In the genomic region with DNA sequence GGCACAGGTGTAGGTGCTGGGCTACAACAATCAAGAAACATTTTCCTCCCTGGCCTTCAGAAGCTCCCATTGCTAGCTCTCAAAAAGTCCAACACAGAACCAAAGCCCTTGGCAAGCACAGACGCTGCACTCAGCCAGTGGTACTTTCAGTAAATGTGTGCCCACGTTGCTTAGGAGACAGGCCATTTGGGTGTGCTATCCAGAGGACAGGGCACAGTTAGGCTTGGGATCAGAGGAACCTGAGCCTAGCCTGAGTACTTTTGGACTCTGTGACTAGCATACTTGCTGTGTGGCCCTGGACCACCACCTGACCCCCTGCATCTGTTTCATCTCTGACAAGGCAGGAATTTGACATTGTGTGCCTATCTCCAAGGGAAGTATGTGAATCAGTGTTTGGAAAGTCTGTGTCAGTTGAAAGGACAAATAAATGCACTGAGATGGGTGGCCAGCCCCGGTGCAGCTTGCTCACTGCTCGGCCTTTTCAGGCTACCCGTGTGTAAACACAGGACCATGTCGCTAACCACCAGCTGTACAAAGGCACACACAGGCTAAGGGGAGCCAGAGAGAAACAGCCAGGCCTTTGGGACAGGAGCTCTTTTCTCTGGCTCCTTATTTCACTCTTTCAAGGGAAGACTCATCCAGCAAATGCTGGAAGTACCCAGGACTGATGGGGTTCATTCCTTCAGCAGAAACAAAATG, we compare ENCODE assay signal across 11 mouse cellular contexts. TPM values are rescaled to one million over a fixed set of nuclear protein-coding genes. Genes with fewer than 3 reads are reported as not detected.
DNase-seq lines count a peak whose midpoint lies in the region; ATAC-seq and TF ChIP-seq lines count a peak whose summit lies in the region.
"Had no signal": no experiment of that assay in that cellular context is flagged by ENCODE, and none has a peak within 500 bp of the region (broad histone marks: within the 10 kb centered on the region; RNA-seq: fewer than 3 reads in every experiment).

No protein-coding gene starts in this region.

- 0 out of 2 replicates have a peak overlapping the region, but pooled peaks have one; percentile 23 for H3K27ac ChIP-seq in embryonic facial prominence, embryonic 12.5 days
- H3K27ac ChIP-seq in embryonic facial prominence, embryonic 10.5 days (replicated peaks), result no peak overlapping the region; the same call in 1 of the 2 replicates
- H3K27ac ChIP-seq in kidney, adult 2 months (ENCODE audit: insufficient read depth, low read depth, low read length), result peak overlapping the region; percentile 67
- no peak overlapping the region for H3K27ac ChIP-seq in midbrain, embryonic 15.5 days
- H3K27ac ChIP-seq: heart, embryonic 15.5 days had no signal

- H3K4me3 ChIP-seq in embryonic facial prominence, embryonic 12.5 days, result no peak overlapping the region
- H3K4me3 ChIP-seq in embryonic facial prominence, embryonic 10.5 days, result no peak overlapping the region
- no peak overlapping the region for H3K4me3 ChIP-seq in kidney, adult 2 months (ENCODE audit: insufficient read depth, low read depth, low read length)
- H3K4me3 ChIP-seq in midbrain, embryonic 15.5 days, result no peak overlapping the region
- H3K4me3 ChIP-seq: heart, embryonic 15.5 days had no signal

- 47% methylated on average over 6 of the region's 6 CpGs for WGBS in embryonic facial prominence, embryonic 12.5 days
- WGBS in embryonic facial prominence, embryonic 10.5 days, result 63% methylated on average over 6 of the region's 6 CpGs
- 29% methylated on average over 6 of the region's 6 CpGs for whole genome bisulfite sequencing in kidney, adult 2 months
- WGBS in midbrain, embryonic 15.5 days, result 49% methylated on average over 6 of the region's 6 CpGs

- no peak for TF ChIP-seq POLR2A in kidney, adult 2 months (IDR thresholded peaks at IDR 0.05; ENCODE audit: low read depth, low read length)

- no peaks in the 10 kb centered on the region for H3K4me1 ChIP-seq in embryonic facial prominence, embryonic 12.5 days
- H3K4me1 ChIP-seq in embryonic facial prominence, embryonic 10.5 days, result peaks cover 9% of the 10 kb centered on the region; the same call in 1 of the 2 replicates
- peaks cover 18% of the 10 kb centered on the region; the same call in 1 of the 2 replicates for H3K4me1 ChIP-seq in kidney, adult 2 months (ENCODE audit: control insufficient read depth, insufficient read depth, low read length)
- no peaks in the 10 kb centered on the region for H3K4me1 ChIP-seq in midbrain, embryonic 15.5 days

- H3K36me3 ChIP-seq in embryonic facial prominence, embryonic 12.5 days, result no peaks in the 10 kb centered on the region
- H3K36me3 ChIP-seq in embryonic facial prominence, embryonic 10.5 days (replicated peaks), result no peaks in the 10 kb centered on the region
- H3K36me3 ChIP-seq in kidney, adult 2 months (ENCODE audit: control insufficient read depth, insufficient read depth, low read length), result no peaks in the 10 kb centered on the region
- no peaks in the 10 kb centered on the region for H3K36me3 ChIP-seq in midbrain, embryonic 15.5 days (replicated peaks)
- H3K36me3 ChIP-seq: heart, embryonic 15.5 days had no signal

- no peaks in the 10 kb centered on the region for H3K27me3 ChIP-seq in embryonic facial prominence, embryonic 12.5 days
- H3K27me3 ChIP-seq in embryonic facial prominence, embryonic 10.5 days (replicated peaks; ENCODE audit: low read depth, poor library complexity, severe bottlenecking), result no peaks in the 10 kb centered on the region
- no peaks in the 10 kb centered on the region for H3K27me3 ChIP-seq in kidney, adult 2 months (replicated peaks; ENCODE audit: control insufficient read depth, insufficient read depth, low read length)
- H3K27me3 ChIP-seq in midbrain, embryonic 15.5 days (replicated peaks), result no peaks in the 10 kb centered on the region
- H3K27me3 ChIP-seq: heart, embryonic 15.5 days had no signal

- DNase-seq in embryonic facial prominence, embryonic 10.5 days (ENCODE audit: low spot score), result no peak
- DNase-seq in kidney, adult 2 months, result peak; percentile 68
- no peak for DNase-seq in kidney, postnatal 14 days
- peak; percentile 11 to 60 for DNase-seq in kidney, postnatal 25 days
- no peak for DNase-seq in urinary bladder, postnatal 14 days (ENCODE audit: low spot score)
- DNase-seq in urinary bladder, postnatal 36 days (ENCODE audit: low spot score in 2 of 2), result no peak
- DNase-seq: spleen, adult 18-20 months; thymus, postnatal 25 days had no signal

- H3K9me3 ChIP-seq in embryonic facial prominence, embryonic 12.5 days, result no peaks in the 10 kb centered on the region
- no peaks in the 10 kb centered on the region for H3K9me3 ChIP-seq in embryonic facial prominence, embryonic 10.5 days
- no peaks in the 10 kb centered on the region for H3K9me3 ChIP-seq in midbrain, embryonic 15.5 days
- H3K9me3 ChIP-seq: heart, embryonic 15.5 days had no signal

- no peak overlapping the region for H3K4me2 ChIP-seq in embryonic facial prominence, embryonic 12.5 days (replicated peaks)
- no peak overlapping the region for H3K4me2 ChIP-seq in midbrain, embryonic 15.5 days
- H3K4me2 ChIP-seq: heart, embryonic 15.5 days had no signal

- no peak overlapping the region for H3K9ac ChIP-seq in embryonic facial prominence, embryonic 12.5 days
- H3K9ac ChIP-seq in midbrain, embryonic 15.5 days, result no peak overlapping the region
- H3K9ac ChIP-seq: heart, embryonic 15.5 days had no signal

- ATAC-seq in embryonic facial prominence, embryonic 12.5 days (ENCODE audit: insufficient number of reproducible peaks, insufficient read depth, low FRiP score, low TSS enrichment), result no peak
- peak; percentile 64; the same call in 1 of the 2 replicates for ATAC-seq in midbrain, embryonic 15.5 days (replicated peaks)

- no peak for TF ChIP-seq CTCF in kidney, adult 2 months (conservative IDR thresholded peaks at IDR 0.05; ENCODE audit: insufficient read depth, insufficient read length, low read depth, low read length)

RNA-seq across cellular contexts. Expression of a gene that starts 35.9 kb away (rescaled TPM):
- 34.8 and 37.8 TPM in 2 replicates for polyA plus RNA-seq in embryonic facial prominence, embryonic 12.5 days (2016; fragmentation: Nextera tagmentation; extraction: Ambion mirVana)
- 47.5 and 48.7 TPM in 2 replicates for polyA plus RNA-seq in embryonic facial prominence, embryonic 10.5 days (2016; fragmentation: Nextera tagmentation; extraction: Ambion mirVana)
- polyA plus RNA-seq in kidney, adult 2 months (2012; rRNA removed), result 3.9 and 4.9 TPM in 2 replicates
- polyA plus RNA-seq in midbrain, embryonic 15.5 days (2015; fragmentation: Nextera tagmentation; extraction: Ambion mirVana), result 25.8 and 27.3 TPM in 2 replicates

Comparison
In these comparisons a context has a peak if more than half of its experiments do, and no peak if none do; other contexts are left out.
1. H3K27ac ChIP-seq: peak in embryonic facial prominence, embryonic 12.5 days (single experiment) and kidney, adult 2 months (single experiment); none in embryonic facial prominence, embryonic 10.5 days (single experiment) and midbrain, embryonic 15.5 days (single experiment).
2. DNase-seq: peak in kidney, adult 2 months (single experiment) and kidney, postnatal 25 days (2 of 2); none in embryonic facial prominence, embryonic 10.5 days (single experiment), kidney, postnatal 14 days (single experiment), urinary bladder, postnatal 14 days (single experiment) and urinary bladder, postnatal 36 days (0 of 2).